Mouse (Mus musculus) stomach, postnatal 0 days (tissue): ENCODE data around the gene Ppa2. TPM values are rescaled to one million over a fixed set of nuclear protein-coding genes. Genes with fewer than 3 reads are reported as not detected.

Experiments
- ATAC-seq: fragments of 200-750 bp; cut with Nextera tagmentation; 2 replicates; pipeline ENCODE4 v1.8.0; 2017; ENCODE audit not compliant: low FRiP score, low TSS enrichment
- DNase-seq: peaks from one replicate; pipeline ENCODE4 v3.0.0-alpha.2; 2016; ENCODE audit warnings: low spot score
- H3K27ac ChIP-seq: fragments of 300-500 bp; sonication (generic); replicated peaks from 2 replicates; pipeline ENCODE4 v1.5.1; 2014; ENCODE audit warnings: mild to moderate bottlenecking, control low read depth
- H3K27me3 ChIP-seq: fragments of 300-500 bp; sonication (generic); 2 replicates; pipeline ENCODE4 v1.6.1; 2014; ENCODE audit warnings: low read length; ENCODE audit not compliant: control insufficient read depth, insufficient read depth
- H3K36me3 ChIP-seq: fragments of 300-500 bp; sonication (generic); 2 replicates; pipeline ENCODE4 v1.6.1; 2014; ENCODE audit warnings: low read length, mixed read lengths; ENCODE audit not compliant: control insufficient read depth, insufficient read depth
- H3K4me1 ChIP-seq: fragments of 300-500 bp; sonication (generic); replicated peaks from 2 replicates; pipeline ENCODE4 v1.6.1; 2014; ENCODE audit warnings: antibody characterized with exemption; ENCODE audit not compliant: control insufficient read depth, insufficient read depth
- H3K4me2 ChIP-seq: fragments of 300-500 bp; sonication (generic); replicated peaks from 2 replicates; pipeline ENCODE4 v1.6.1; 2014; ENCODE audit warnings: low read depth, mild to moderate bottlenecking, control low read depth, moderate library complexity
- H3K4me3 ChIP-seq: fragments of 300-500 bp; sonication (generic); 2 replicates; pipeline ENCODE4 v1.5.1; 2014; ENCODE audit warnings: low read depth, low read length, control low read depth
- H3K9ac ChIP-seq: fragments of 300-500 bp; sonication (generic); 2 replicates; pipeline ENCODE4 v1.6.1; 2014; ENCODE audit warnings: mild to moderate bottlenecking, low read length, control low read depth, mixed read lengths
- H3K9me3 ChIP-seq: fragments of 300-500 bp; sonication (generic); 2 replicates; pipeline ENCODE4 v1.6.1; 2016; ENCODE audit warnings: low read length; ENCODE audit not compliant: control insufficient read depth
- CTCF ChIP-seq: IDR thresholded peaks from 2 replicates; pipeline ENCODE4 v1.5.1; 2016; ENCODE audit warnings: antibody characterized with exemption, low read depth, mild to moderate bottlenecking, moderate library complexity
- EP300 ChIP-seq: optimal IDR thresholded peaks from 2 replicates; pipeline ENCODE3; 2016; ENCODE audit warnings: antibody characterized with exemption
- WGBS: fragments of 180-500 bp; shearing (Covaris S2); extraction: QIAGEN DNeasy Blood & Tissue Kit; methylation state at CpG from one replicate; pipeline ENCODE4 v1.1.7; 2014; 5-methylcytosine and 5-hydroxymethylcytosine counted together
- polyA plus RNA-seq: library from polyadenylated mRNA; unstranded; fragments of >200 nt; fragmentation: Nextera tagmentation; extraction: Ambion mirVana; gene quantifications from 2 replicates; pipeline ENCODE4 v1.2.1, GENCODE M21; 2015

Gene Ppa2
- polyA plus RNA-seq, 1 experiment from 2014 or later, result 81.2 TPM

- ATAC-seq (no peak), DNase-seq (no peak)
- Histone ChIP-seq H3K4me1 (no peaks in the 10 kb centered on the region), H3K36me3 (no peaks in the 10 kb centered on the region), H3K9me3 (no peaks in the 10 kb centered on the region), H3K4me3 (no peak overlapping the region), H3K9ac (no peak overlapping the region), H3K27me3 (no peaks in the 10 kb centered on the region), H3K27ac (no peak overlapping the region), H3K4me2 (no peak overlapping the region)
- TF ChIP-seq CTCF (no peak), EP300 (no peak)
- WGBS, result 49% methylated on average over 9 of the region's 9 CpGs
These were observed 72.2 kb downstream of the Ppa2 start for GRCm38 (mm10) chr3:133382147-133382546.

- Histone ChIP-seq H3K27ac (no peak overlapping the region), H3K4me1 (no peaks in the 10 kb centered on the region), H3K9me3 (no peaks in the 10 kb centered on the region), H3K27me3 (no peaks in the 10 kb centered on the region), H3K4me3 (no peak overlapping the region), H3K4me2 (no peak overlapping the region), H3K36me3 (no peaks in the 10 kb centered on the region), H3K9ac (no peak overlapping the region)
- WGBS, result 64% methylated on average over 6 of the region's 6 CpGs
- TF ChIP-seq CTCF (no peak), EP300 (no peak)
- ATAC-seq (no peak), DNase-seq (no peak)
These were observed 74.3 kb downstream of the Ppa2 start for GRCm38 (mm10) chr3:133384164-133384708.

DNA sequence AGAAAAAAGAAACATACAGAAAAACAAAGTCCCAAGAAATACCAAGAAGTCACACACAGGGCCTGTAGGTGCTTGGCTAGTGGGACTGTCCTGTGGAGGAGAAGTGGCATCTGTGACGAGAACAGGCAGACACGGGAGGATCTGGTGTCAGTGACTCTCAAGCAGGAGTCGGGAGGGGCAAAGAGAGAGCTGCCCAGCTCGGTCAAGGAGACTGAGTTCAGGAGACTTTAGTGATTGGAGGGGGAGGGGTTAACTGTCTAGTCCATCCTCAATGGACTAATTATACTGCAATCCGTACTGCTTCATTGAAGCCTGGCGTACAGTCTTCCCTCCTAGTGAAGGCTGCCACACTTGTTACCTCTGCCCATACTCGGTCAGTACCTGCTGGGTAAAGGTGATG is 77.4 kb downstream of the Ppa2 start:
- no peaks in the 10 kb centered on the region for H3K4me1 ChIP-seq
- TF ChIP-seq CTCF, result no peak
- no peak for TF ChIP-seq EP300
- no peak overlapping the region for H3K4me3 ChIP-seq
- H3K9ac ChIP-seq, result no peak overlapping the region
- no peak for DNase-seq
- no peaks in the 10 kb centered on the region for H3K27me3 ChIP-seq
- H3K9me3 ChIP-seq, result no peaks in the 10 kb centered on the region
- ATAC-seq, result no peak
- no peak overlapping the region for H3K27ac ChIP-seq
- 69% methylated on average over 7 of the region's 7 CpGs for WGBS
- no peaks in the 10 kb centered on the region for H3K36me3 ChIP-seq
- H3K4me2 ChIP-seq, result no peak overlapping the region

DNA sequence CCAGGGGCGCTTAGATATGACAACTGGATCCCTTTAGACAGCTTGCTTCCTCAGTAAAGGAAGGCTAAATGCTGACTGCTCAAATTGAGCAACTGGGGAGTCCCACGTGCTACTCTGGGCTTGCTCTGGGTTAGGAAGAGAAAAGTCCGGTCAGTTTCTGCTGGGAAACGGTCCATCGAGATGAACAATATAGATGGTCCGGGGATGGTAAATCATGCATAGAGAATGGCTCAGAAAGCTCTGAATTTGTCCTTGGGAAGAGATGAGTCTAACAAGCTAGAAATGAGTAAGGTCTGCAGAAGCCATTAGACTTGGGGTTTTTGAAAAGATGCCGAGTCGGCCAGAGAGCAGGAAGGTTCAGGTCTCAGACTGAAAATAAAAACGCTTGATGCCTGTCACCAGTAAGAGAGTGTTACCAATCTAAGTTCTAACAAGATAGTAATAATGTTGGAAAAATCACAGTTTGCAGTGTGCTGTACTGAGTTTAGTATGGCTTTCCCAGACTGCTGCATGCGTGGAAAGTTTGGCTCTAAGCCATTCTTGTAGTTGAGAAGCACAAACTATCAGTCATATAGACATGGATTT is 80.0 kb downstream of the Ppa2 start:
- H3K9me3 ChIP-seq, result no peaks in the 10 kb centered on the region
- H3K4me2 ChIP-seq, result no peak overlapping the region
- H3K9ac ChIP-seq, result no peak overlapping the region
- H3K27me3 ChIP-seq, result no peaks in the 10 kb centered on the region
- no peaks in the 10 kb centered on the region for H3K4me1 ChIP-seq
- H3K4me3 ChIP-seq, result no peak overlapping the region
- no peak overlapping the region for H3K27ac ChIP-seq
- TF ChIP-seq EP300 (no peak), CTCF (no peak)
- WGBS, result 91% methylated on average over 10 of the region's 10 CpGs
- no peak for DNase-seq
- H3K36me3 ChIP-seq, result no peaks in the 10 kb centered on the region
- no peak for ATAC-seq

DNA sequence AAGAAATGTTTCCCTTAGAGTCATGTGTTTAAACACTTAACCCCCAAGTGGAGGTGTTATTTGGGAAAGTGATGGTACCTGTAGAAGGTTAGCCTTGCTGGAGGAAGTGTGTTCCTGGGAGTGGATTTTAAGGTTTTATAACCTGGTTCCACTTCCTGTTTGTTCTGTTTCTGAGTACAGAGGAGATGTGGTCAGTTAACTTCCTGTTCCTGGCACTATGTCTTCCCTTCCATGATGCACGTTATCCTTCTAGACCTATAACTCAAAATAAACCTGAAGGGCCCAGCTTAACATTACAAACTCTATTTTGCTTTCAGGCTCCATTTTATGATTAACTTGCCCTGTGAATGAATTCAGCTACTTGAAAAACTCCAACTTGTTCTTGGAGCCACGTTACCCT is 84.6 kb downstream of the Ppa2 start:
- ATAC-seq, result no peak
- WGBS, result 85% methylated on average over 2 of the region's 2 CpGs

GRCm38 (mm10) chr3:133403849-133404248 is 93.9 kb downstream of the Ppa2 start:
- Histone ChIP-seq H3K9me3 (no peaks in the 10 kb centered on the region), H3K4me2 (no peak overlapping the region), H3K4me3 (no peak overlapping the region), H3K36me3 (no peaks in the 10 kb centered on the region), H3K9ac (no peak overlapping the region), H3K27me3 (no peaks in the 10 kb centered on the region), H3K4me1 (no peaks in the 10 kb centered on the region), H3K27ac (no peak overlapping the region)
- ATAC-seq, result no peak
- TF ChIP-seq CTCF (no peak), EP300 (no peak)
- 89% methylated on average over 4 of the region's 4 CpGs for WGBS
- no peak for DNase-seq

More for the DNA sequence above, 84.6 kb downstream of the Ppa2 start:
- no peaks in the 10 kb centered on the region for H3K9me3 ChIP-seq
- no peak overlapping the region for H3K27ac ChIP-seq
- H3K9ac ChIP-seq, result no peak overlapping the region
- TF ChIP-seq CTCF (no peak), EP300 (no peak)
- no peaks in the 10 kb centered on the region for H3K36me3 ChIP-seq
- H3K27me3 ChIP-seq, result no peaks in the 10 kb centered on the region
- H3K4me2 ChIP-seq, result no peak overlapping the region
- H3K4me3 ChIP-seq, result no peak overlapping the region
- no peak for DNase-seq
- H3K4me1 ChIP-seq, result no peaks in the 10 kb centered on the region
